Mouse (Mus musculus) midbrain, embryonic 12.5 days (tissue): ENCODE measurements around the gene Irgm1. TPM values are rescaled to one million over a fixed set of nuclear protein-coding genes. Genes with fewer than 3 reads are reported as not detected.
A peak's percentile ranks its signal among the peaks of the same experiment; 100 is the strongest.

Source experiments
- ATAC-seq: fragments of 200-750 bp; cut with Nextera tagmentation; 2 replicates; pipeline ENCODE4 v1.8.0; 2017; ENCODE audit warnings: low read depth, moderate TSS enrichment, moderate library complexity; ENCODE audit not compliant: low FRiP score
- H3K27ac ChIP-seq: fragments of 300-500 bp; sonication (generic); replicated peaks from 2 replicates; pipeline ENCODE4 v1.5.1; 2016; ENCODE audit warnings: mild to moderate bottlenecking
- H3K27me3 ChIP-seq: fragments of 300-500 bp; sonication (generic); 2 replicates; pipeline ENCODE4 v1.6.1; 2016; ENCODE audit warnings: mild to moderate bottlenecking
- H3K36me3 ChIP-seq: fragments of 300-500 bp; sonication (generic); 2 replicates; pipeline ENCODE4 v1.6.1; 2016
- H3K4me1 ChIP-seq: fragments of 300-500 bp; sonication (generic); 2 replicates; pipeline ENCODE4 v1.6.1; 2016
- H3K4me2 ChIP-seq: fragments of 300-500 bp; sonication (generic); replicated peaks from 2 replicates; pipeline ENCODE4 v1.6.1; 2016; ENCODE audit warnings: mild to moderate bottlenecking, moderate library complexity
- H3K4me3 ChIP-seq: fragments of 300-500 bp; sonication (generic); 2 replicates; pipeline ENCODE4 v1.5.1; 2016; ENCODE audit warnings: mild to moderate bottlenecking
- H3K9ac ChIP-seq: fragments of 300-500 bp; sonication (generic); replicated peaks from 2 replicates; pipeline ENCODE4 v1.6.1; 2016; ENCODE audit warnings: mild to moderate bottlenecking, moderate library complexity
- H3K9me3 ChIP-seq: fragments of 300-500 bp; sonication (generic); 2 replicates; pipeline ENCODE4 v1.6.1; 2016; ENCODE audit warnings: mild to moderate bottlenecking
- WGBS: fragments of 180-500 bp; shearing (Covaris S2); methylation state at CpG from one replicate; pipeline ENCODE4 v1.1.7; 2016; 5-methylcytosine and 5-hydroxymethylcytosine counted together
- polyA plus RNA-seq: library from polyadenylated mRNA; unstranded; fragments of >200 nt; fragmentation: Nextera tagmentation; extraction: Ambion mirVana; gene quantifications from 2 replicates; pipeline ENCODE4 v1.2.1, GENCODE M21; 2016

The Irgm1 gene
- polyA plus RNA-seq, 1 experiment from 2014 or later: 2.4 TPM

- no peak overlapping the region for H3K4me2 ChIP-seq
- 69% methylated on average over 10 of the region's 10 CpGs for WGBS
- peaks cover 26% of the 10 kb centered on the region; the same call in 1 of the 2 replicates for H3K27me3 ChIP-seq
- H3K4me3 ChIP-seq: no peak overlapping the region
- H3K4me1 ChIP-seq: peaks cover 12% of the 10 kb centered on the region; the same call in 1 of the 2 replicates
- no peak for ATAC-seq
- H3K9ac ChIP-seq: no peak overlapping the region
- H3K27ac ChIP-seq: no peak overlapping the region
- no peaks in the 10 kb centered on the region for H3K36me3 ChIP-seq
- no peaks in the 10 kb centered on the region for H3K9me3 ChIP-seq
Observed at GRCm38 (mm10) chr11:48873591-48874290, 2.3 kb upstream of the Irgm1 start.

DNA sequence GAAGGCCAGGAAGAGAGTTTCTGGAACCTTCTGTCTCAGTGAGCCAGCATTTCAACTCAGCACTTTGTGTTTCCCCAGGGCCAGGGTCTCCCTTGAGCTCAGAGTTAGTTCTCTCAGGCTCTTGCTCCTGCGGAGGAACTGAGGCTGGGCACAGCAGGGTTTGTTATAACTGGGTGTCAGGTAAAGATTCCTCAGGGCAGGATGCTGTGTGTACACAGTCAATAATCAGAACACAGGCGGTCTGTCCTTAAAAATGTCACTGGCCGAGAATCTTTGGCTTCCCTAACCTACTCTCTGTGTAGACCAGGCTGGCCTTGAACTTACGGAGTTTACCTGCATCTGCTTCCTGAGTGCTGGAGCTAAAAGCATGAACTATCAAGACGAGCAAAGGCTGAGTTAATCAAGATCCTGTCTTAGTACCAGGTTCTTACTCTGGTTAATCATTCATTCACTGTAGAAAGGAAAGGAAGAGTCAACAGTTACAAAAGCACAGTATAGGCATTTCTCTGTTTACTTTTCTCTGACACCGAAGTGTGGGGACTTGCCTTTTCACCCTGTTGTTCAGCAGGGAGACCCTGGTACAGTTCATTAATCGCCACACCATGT, 1.3 kb upstream of the Irgm1 start:
- no peak for ATAC-seq
- Histone ChIP-seq H3K4me3 (no peak overlapping the region), H3K36me3 (no peaks in the 10 kb centered on the region), H3K27me3 (peaks cover 26% of the 10 kb centered on the region; the same call in 1 of the 2 replicates), H3K27ac (no peak overlapping the region), H3K9me3 (no peaks in the 10 kb centered on the region), H3K4me2 (no peak overlapping the region), H3K9ac (no peak overlapping the region), H3K4me1 (peaks cover 12% of the 10 kb centered on the region; the same call in 1 of the 2 replicates)
- 84% methylated on average over 7 of the region's 7 CpGs for WGBS

DNA sequence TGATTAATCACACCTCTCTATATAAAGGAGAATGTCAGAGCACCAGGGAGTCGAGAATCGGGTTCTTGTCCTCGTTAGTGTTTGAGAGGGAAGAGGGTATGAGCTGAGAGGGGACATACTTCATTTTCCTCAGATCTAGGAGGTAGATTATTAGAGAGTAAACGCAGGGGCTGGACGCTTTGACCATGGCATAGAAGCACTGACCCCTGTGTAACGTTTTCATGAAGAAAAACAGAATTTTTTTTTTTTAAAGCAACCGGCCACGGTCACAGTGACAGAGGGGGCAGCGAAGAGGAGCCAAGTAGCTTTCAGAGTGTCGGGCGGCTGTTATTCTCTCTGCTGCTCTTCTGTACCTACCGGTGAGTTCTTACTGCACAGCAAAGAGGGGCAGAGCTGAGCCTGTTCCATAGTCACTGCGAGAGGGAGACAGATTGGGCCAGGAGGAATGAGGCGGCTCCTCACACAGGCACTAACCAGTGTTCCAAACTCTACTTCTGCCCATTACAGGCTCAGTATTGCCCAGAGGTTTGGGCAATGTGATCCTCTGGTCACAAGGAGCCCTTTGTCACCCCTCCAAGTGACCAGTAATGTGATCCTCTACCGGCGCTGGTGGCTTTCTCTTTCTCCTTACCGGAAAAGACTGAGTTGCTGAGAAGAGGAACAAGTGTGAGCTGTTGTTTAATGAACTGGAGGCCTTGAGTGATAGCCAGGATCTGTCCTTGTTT, 496 bp upstream of the Irgm1 start:
- Histone ChIP-seq H3K9ac (peak overlapping the region; percentile 53), H3K27me3 (peaks cover 26% of the 10 kb centered on the region; the same call in 1 of the 2 replicates), H3K9me3 (no peaks in the 10 kb centered on the region), H3K27ac (no peak overlapping the region), H3K4me3 (peak overlapping the region; percentile 41), H3K4me1 (peaks cover 12% of the 10 kb centered on the region; the same call in 1 of the 2 replicates), H3K4me2 (peak overlapping the region; percentile 68), H3K36me3 (no peaks in the 10 kb centered on the region)
- WGBS: 12% methylated on average over 17 of the region's 17 CpGs
- ATAC-seq: peak; percentile 14; the same call in 1 of the 2 replicates

DNA sequence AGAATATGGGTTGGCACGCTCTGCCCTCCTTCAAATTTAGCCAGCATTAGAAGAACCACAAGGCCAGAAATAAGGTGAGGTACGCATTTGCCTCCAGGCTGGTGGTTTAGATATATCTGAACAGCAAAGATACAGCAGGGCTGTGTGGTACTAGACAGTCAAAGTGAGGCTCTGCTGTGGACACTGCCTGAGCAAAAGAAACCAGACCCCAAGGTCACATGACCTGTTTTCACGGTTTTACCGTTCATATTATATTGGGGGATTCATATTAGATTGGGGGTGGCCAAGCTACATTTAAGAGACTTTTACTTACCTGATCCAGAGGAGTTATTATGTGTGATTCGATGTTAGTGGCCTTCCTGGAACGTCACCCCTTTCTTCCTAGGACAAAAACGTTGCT, 702 bp downstream of the Irgm1 start:
- no peaks in the 10 kb centered on the region for H3K36me3 ChIP-seq
- 39% methylated on average over 7 of the region's 7 CpGs for WGBS
- H3K4me2 ChIP-seq: peak overlapping the region; percentile 68
- H3K4me3 ChIP-seq: peak overlapping the region; percentile 41
- peaks cover 12% of the 10 kb centered on the region; the same call in 1 of the 2 replicates for H3K4me1 ChIP-seq
- H3K27me3 ChIP-seq: peaks cover 26% of the 10 kb centered on the region; the same call in 1 of the 2 replicates
- H3K9ac ChIP-seq: peak overlapping the region; percentile 53; the same call in 1 of the 2 replicates
- no peak overlapping the region for H3K27ac ChIP-seq
- ATAC-seq: no peak
- H3K9me3 ChIP-seq: no peaks in the 10 kb centered on the region

DNA sequence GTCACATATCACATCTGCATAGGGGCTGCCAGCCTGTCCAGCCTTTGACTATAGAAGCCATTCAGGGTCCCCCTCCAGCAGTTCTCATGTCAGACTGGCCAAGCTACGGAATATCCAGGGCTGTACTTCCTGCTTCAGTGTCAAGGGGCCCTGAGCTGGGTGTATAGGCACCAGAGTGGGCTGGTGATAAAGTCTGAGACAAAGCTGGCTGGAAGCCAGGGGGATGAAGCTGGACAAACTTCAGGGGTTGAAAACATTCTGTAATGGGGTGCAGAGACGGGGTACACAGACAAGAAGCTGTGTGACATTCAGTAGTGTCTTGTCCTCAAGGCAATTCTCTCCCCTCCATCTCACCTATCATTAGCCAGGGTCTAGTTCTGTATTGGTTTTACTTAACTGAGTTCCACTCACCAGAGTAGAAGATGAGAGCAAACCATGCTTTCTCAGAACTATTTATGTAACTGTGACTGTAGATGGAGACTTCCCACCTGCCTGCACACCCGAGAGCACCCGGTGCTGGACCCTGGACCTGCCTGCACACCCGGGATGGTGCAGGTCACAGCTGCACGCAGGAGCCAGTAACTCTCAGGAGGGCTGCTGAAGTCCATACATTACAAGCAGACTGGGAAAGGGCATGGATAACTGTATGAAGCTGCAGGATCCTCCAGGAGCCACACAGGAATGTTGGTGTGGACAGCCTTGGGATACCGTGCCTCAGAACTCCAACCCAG, 1.9 kb downstream of the Irgm1 start:
- no peak overlapping the region for H3K27ac ChIP-seq
- H3K27me3 ChIP-seq: peaks cover 24% of the 10 kb centered on the region; the same call in 1 of the 2 replicates
- no peak overlapping the region for H3K4me2 ChIP-seq
- H3K36me3 ChIP-seq: no peaks in the 10 kb centered on the region
- ATAC-seq: no peak
- no peak overlapping the region for H3K4me3 ChIP-seq
- H3K4me1 ChIP-seq: peaks cover 12% of the 10 kb centered on the region; the same call in 1 of the 2 replicates
- no peak overlapping the region for H3K9ac ChIP-seq
- H3K9me3 ChIP-seq: no peaks in the 10 kb centered on the region
- WGBS: 85% methylated on average over 7 of the region's 7 CpGs

- ATAC-seq: no peak
- Histone ChIP-seq H3K9ac (no peak overlapping the region), H3K9me3 (no peaks in the 10 kb centered on the region), H3K4me3 (no peak overlapping the region), H3K27ac (no peak overlapping the region), H3K36me3 (no peaks in the 10 kb centered on the region), H3K27me3 (peaks cover 10% of the 10 kb centered on the region; the same call in 1 of the 2 replicates), H3K4me2 (no peak overlapping the region), H3K4me1 (peaks cover 5% of the 10 kb centered on the region; the same call in 1 of the 2 replicates)
- WGBS: 94% methylated on average over 9 of the region's 9 CpGs
Observed at GRCm38 (mm10) chr11:48866481-48866880, 5.0 kb downstream of the Irgm1 start.

DNA sequence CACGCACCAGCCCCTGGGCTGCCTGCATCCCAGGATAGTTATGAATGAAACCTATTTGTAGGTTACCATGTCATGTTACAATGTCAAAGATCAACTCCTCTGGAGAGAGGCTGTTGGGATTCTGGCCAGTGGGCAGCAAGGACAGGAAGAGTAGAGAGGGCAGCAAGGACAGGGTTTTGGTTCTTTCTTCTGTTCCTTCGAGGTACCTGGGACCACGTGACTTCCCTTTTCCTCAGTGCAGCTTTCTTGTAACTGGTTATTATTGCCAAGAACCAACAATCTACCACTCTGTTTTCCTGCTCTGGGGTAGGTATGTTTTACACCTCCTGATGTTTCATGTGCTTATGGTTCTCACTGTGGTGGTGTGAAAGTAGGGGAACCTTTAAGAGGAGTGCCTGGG, 7.7 kb downstream of the Irgm1 start:
- Histone ChIP-seq H3K9me3 (no peaks in the 10 kb centered on the region), H3K4me1 (no peaks in the 10 kb centered on the region), H3K27ac (no peak overlapping the region), H3K27me3 (peaks cover 10% of the 10 kb centered on the region; the same call in 1 of the 2 replicates), H3K9ac (no peak overlapping the region), H3K4me2 (no peak overlapping the region), H3K4me3 (no peak overlapping the region), H3K36me3 (no peaks in the 10 kb centered on the region)
- 90% methylated on average over 3 of the region's 3 CpGs for WGBS
- ATAC-seq: no peak

- H3K9ac ChIP-seq: no peak overlapping the region
- H3K4me2 ChIP-seq: no peak overlapping the region
- H3K36me3 ChIP-seq: no peaks in the 10 kb centered on the region
- peaks cover 9% of the 10 kb centered on the region for H3K4me1 ChIP-seq
- no peak overlapping the region for H3K4me3 ChIP-seq
- H3K27ac ChIP-seq: no peak overlapping the region
- 72% methylated on average over 1 of the region's 1 CpGs for WGBS
- H3K9me3 ChIP-seq: no peaks in the 10 kb centered on the region
- H3K27me3 ChIP-seq: peaks cover 15% of the 10 kb centered on the region
- no peak for ATAC-seq
Observed at GRCm38 (mm10) chr11:48862784-48863319, 8.6 kb downstream of the Irgm1 start.

DNA sequence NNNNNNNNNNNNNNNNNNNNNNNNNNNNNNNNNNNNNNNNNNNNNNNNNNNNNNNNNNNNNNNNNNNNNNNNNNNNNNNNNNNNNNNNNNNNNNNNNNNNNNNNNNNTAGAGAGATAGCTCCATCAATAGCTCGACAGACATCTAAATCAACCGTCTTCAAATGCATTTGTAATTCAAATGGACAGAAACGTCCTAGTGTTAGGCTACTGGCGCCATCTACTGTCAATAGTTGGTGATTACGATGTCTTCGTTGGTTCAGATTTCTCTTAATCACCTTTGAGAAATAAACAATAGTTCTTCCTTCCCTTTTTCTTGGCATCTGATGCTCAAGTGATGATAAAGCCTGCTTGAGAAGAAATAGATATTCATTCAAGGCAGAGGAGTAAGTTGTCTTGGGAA, 12.5 kb downstream of the Irgm1 start:
- Histone ChIP-seq H3K9me3 (no peaks in the 10 kb centered on the region), H3K27me3 (peaks cover 24% of the 10 kb centered on the region), H3K4me1 (peaks cover 24% of the 10 kb centered on the region), H3K27ac (no peak overlapping the region), H3K4me2 (peak overlapping the region; percentile 95), H3K36me3 (no peaks in the 10 kb centered on the region), H3K9ac (no peak overlapping the region), H3K4me3 (peak overlapping the region; percentile 40)
- 0% methylated on average over 6 of the region's 6 CpGs for WGBS
- ATAC-seq: no peak

- peaks cover 34% of the 10 kb centered on the region for H3K4me1 ChIP-seq
- peak; percentile 57 for ATAC-seq
- peak overlapping the region; percentile 61 for H3K4me3 ChIP-seq
- no peak overlapping the region for H3K27ac ChIP-seq
- peak overlapping the region; percentile 95 for H3K4me2 ChIP-seq
- H3K27me3 ChIP-seq: peaks cover 34% of the 10 kb centered on the region
- H3K36me3 ChIP-seq: no peaks in the 10 kb centered on the region
- WGBS: under 1% methylated on average over 31 of the region's 31 CpGs
- no peaks in the 10 kb centered on the region for H3K9me3 ChIP-seq
- H3K9ac ChIP-seq: peak overlapping the region; percentile 59
Observed at GRCm38 (mm10) chr11:48853474-48854180, 17.9 kb downstream of the Irgm1 start.
